Mouse (Mus musculus) erythroblast, embryonic 14.5 days (primary cell): ENCODE measurements around the gene Nsmf.

Experiments
- GATA1 ChIP-seq: IDR thresholded peaks from 2 replicates; pipeline ENCODE4 v1.6.1; 2012; ENCODE audit warnings: low read length, inconsistent platforms, mixed read lengths
- TAL1 ChIP-seq: IDR thresholded peaks from 3 replicates; pipeline ENCODE4 v1.6.1; 2012; ENCODE audit warnings: low read length, inconsistent platforms, mixed read lengths

GRCm38 (mm10) chr2:25106045-25106444, 51.9 kb downstream of the Nsmf start:
- TF ChIP-seq GATA1 (no peak), TAL1 (no peak)
